Mouse (Mus musculus): ENCODE measurements around the gene Cfap65.

DNA sequence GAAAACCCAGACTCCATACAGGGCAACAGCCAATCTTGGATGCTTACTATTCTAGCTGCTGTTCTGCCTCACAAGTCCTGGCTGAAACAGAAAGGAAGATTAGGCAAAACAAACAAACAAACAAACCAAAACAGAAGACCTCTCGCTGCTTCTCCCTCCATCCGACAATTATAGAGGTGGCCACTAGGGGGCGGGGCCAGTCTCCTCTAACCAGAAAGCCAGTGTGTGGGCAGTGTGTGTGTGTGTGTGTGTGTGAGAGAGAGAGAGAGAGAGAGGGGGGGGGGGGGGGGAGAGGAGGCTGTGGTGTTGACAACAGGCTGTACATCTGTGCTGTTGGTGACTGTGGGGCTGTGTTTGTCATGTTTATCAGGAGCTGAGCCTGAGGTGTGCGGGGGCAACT lies 40.4 kb downstream of the Cfap65 start:
- TF ChIP-seq CTCF (IDR thresholded peaks at IDR 0.05; ENCODE audit: borderline replicate concordance, control insufficient read depth, extremely low read depth, insufficient read depth, low read length, poor library complexity) (peak; percentile 50; the same call in 1 of the 2 replicates), POLR2A (IDR thresholded peaks at IDR 0.05; ENCODE audit: control insufficient read depth, extremely low read depth, insufficient read depth, low read length, poor library complexity) (no peak)
